Mouse (Mus musculus) kidney, postnatal 14 days (tissue): ENCODE measurements around the gene Cpsf4.
A peak's percentile ranks its signal among the peaks of the same experiment; 100 is the strongest.
"Not testable (repeated sequence)": the region's sequence is repeated elsewhere in the genome, so short reads cannot be mapped to it uniquely, and the experiment has no call there.

Experiments used
- DNase-seq: peaks from one replicate; pipeline ENCODE4 v3.0.0; 2022; ENCODE audit warnings: mixed read lengths

The Cpsf4 gene

DNA sequence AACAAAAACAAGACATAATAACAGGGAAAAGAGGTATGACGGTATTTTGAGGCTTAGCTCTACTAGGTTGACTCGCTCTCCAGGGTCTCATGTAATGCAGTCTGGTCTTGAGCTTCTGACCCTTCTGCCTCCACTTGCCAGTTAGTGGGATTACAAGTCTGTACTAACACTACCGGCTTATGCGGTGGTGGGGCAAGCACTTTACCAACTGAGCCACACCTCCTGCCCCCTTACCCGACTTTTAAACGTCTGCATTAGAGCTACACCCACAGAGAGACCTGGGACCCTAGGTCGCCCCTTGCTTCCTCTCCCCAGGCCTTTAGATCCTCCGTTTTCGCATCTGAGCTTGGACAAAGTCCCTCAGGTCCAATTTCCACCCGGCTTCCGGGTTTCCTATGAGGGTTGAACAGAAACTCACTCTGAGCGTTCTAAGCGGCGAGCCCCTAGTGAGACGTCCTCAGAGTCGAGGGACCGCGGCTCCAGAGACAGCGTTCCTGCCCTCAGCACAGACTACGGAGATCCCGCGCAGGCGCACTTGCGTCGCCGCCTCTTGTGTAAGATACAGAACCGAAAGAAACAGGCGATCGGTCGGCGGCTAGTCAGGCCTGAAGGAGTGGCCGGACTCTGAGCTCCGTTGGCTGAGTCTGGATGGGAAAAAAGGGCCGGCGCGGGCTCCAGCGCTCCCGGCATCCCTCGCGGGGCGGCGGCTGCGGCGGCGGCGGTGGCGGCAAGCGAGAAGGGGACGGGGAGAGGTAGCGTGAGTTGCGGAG is at the start of gene Cpsf4, which contains the start of gene Ptcd1:
Gene Cpsf4 (plus strand): TSS at position 678 of the 770 bp plus-strand sequence.
Gene Ptcd1 (minus strand): TSS at position 573 of the 770 bp plus-strand sequence.
- peak; percentile 99 for DNase-seq

DNA sequence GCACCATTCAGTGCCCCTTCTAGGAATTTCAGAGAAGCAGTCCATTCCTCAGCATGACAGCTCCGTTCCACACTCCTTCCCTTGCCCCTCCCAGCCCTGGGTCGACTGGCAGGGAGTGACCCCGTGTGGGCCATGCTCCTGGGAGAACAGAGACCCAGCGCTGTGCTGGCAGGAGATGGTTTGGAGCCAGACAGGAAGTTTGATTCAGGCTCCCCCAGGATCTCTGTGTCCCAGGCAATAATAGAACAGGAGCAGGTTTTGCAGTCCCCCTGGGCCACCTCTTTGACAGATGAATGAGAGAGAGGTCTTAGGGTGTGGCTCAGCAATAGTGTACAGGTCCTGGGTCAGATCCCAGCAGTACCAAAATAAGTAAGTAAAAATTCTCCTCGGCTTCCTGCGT is 49.0 kb upstream of the Cpsf4 start:
- peak; percentile 30 for DNase-seq

DNA sequence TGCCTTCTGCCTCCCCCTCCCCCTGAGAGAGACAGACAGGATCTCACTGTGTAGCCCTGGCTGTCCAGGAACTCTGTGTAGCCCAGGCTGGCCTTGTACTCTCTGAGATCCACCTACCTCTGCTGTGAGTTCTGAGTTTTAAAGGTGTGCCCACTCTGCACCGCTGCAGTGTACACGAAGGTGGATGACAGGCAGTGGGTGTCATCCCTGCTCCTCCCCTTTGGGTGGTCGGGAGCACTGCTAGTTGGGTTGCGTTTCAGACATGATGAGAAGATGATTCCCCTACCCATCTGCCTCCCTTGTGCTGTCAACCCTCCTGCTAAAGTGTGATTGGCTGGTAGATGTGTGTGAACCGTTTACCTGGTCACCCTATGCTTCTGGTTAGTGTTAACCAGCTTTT is 48.6 kb upstream of the Cpsf4 start:
- DNase-seq: no peak

DNA sequence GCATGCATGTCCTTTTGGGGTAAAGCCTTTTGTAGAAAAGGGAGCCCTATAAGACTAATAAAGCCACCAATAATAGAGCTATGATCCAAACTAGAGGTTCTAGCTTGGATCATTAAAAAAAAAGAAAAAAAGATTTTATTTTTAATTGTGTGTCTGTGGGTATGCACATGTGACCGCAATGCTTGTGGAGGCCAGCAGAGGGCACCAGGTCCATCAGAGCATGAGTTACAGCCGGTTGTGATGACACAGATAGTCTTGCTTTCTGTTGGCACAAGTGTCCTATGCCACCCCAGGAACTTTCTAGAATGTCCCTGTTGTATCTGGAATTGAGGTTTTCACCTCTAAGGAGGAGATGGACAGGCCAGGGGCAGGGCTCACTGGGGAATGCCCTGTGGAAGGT is 47.6 kb upstream of the Cpsf4 start:
- no peak for DNase-seq

DNA sequence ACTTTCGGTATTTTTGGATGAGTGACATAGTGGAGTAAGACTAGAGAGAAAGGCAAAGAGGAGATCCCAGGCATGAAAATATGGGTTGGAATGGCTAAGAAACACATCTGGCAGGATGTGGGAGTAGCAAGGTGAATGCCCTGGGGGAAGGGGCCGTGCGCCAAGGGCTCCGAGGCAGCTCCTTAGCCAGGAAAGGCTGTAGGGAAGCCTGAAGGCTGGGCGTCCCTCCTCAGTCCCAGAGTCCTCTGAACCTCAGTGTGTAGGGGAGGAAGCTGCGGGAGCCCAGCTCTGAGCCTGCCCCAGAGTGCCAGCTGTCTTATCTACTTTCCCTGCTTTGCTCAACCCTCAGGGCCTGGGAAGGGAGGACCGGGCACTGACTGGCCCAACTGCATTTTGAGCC is 46.1 kb upstream of the Cpsf4 start:
- no peak for DNase-seq

DNA sequence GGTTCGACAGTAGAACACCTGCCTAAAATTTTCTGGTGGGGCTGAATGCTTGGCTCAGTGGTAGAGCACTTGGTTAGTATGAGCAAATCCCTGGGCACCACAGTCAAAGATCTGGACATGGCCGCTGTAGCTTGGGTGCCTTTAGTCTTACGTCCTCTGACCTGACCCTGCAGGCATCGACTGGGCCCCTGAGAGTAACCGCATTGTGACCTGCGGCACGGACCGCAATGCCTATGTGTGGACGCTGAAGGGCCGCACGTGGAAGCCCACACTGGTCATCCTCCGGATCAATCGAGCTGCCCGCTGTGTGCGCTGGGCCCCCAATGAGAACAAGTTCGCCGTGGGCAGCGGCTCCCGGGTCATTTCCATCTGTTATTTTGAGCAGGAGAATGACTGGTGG is 43.6 kb upstream of the Cpsf4 start:
- no peak for DNase-seq

DNA sequence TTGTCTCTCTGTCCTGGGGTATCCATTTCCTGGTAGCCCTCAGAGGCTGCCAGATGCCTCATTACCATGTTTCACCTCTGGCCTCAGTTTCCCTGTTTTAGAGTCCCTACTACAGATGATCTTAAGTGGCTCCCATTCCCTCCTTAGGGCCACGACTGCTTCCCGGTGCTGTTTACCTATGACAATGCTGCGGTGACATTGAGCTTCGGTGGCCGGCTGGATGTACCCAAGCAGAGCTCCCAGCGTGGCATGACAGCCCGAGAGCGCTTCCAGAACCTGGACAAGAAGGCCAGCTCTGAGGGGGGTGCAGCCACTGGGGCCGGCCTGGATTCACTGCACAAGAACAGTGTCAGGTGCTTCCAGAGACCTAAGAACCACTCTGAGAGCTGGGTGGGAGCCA is 40.4 kb upstream of the Cpsf4 start:
- no peak for DNase-seq

DNA sequence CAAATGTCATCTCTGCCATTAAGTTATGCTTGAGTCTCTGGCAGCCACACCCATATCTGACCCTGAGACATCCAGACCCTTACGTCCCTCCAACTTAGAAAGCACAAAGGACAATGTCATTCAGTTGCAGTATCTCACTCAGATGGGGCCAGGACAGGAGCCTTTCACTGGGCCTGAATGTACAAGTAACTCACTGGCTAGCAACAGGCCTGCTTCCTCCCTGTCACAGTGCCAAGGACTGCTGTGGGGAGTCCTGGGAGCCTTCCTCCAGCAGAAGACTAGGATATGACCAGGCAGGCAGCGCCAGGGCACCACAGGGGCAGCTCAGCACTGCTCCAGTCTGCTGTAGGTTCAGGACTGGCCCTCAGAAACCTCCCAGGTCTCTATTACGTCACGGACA is 37.9 kb upstream of the Cpsf4 start:
- DNase-seq: no peak

DNA sequence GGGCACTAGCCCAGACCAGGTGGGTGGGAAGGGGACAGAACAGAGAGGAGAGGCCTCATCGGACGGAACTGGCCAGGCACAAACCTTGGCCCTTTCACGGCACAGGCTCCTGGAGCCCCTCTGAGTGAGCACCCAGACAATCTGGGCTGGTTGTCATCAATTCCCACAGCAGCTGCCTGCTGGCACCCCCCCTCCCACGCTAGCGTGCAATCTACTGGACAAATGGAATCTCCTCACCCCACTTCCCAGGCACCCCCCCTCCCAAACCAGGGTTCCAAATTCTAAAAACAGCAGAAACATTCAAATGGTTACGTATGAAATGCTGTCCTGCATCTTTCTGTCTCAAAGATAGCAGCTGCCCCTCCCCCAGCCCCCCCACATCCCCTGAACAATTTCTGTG is 37.2 kb upstream of the Cpsf4 start:
- DNase-seq: not testable (repeated sequence)

DNA sequence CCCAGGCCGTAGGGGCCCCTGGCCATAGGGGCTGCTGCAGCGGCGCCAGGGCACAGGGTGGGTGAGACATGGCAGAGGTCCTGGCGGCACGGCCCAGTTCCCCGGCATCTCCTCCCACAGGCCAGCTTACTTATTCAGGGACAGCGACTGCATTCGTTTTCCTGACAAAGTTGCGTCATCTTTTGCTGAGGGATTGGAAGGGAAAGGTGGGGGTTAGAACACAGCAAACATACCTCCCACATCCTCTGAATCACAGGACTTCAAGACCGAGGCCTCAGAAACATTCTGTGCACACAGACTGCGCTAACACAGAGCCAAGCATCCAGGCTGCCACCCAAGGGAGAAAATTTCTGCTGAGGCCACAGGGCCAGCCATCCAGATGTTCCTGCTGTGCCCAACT is 36.8 kb upstream of the Cpsf4 start:
- no peak for DNase-seq

DNA sequence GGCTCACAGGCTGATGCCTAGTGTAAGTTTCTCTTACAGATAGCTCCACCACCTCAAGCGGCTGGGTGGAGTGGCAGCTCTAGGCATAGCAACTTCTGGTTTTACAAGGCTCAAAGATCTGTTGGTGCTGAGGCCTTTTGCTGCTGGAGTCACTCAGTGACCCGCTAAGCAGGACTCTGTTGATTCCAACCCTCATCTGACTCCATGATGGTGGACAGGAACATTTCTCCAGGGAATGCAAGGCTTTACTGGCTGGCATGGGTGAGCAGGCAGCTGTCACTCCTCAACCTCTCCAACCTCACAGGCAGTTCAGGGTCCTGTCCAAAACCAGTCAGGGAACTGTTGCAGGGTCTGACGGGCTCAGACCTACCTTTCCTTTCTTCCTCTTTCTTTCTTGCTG is 36.0 kb upstream of the Cpsf4 start:
- no peak for DNase-seq

DNA sequence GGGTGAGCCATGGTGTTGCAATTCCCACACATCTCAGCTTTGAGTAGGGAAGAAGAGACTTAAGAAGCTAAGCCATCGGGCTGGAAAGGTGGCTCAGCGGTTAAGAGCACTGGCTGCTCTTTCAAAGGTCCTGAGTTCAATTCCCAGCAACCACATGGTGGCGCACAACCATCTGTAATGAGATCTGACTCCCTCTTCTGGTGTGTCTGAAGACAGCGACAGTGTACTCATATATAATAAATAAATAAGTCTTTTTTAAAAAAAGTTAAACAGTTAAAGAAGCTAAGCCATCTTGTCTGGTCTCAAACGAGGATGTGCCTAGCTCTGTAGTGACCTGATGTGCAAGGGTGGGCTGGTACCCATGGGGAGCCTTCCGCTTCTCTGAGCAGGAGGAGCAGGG is 33.7 kb upstream of the Cpsf4 start:
- DNase-seq: not testable (repeated sequence)

DNA sequence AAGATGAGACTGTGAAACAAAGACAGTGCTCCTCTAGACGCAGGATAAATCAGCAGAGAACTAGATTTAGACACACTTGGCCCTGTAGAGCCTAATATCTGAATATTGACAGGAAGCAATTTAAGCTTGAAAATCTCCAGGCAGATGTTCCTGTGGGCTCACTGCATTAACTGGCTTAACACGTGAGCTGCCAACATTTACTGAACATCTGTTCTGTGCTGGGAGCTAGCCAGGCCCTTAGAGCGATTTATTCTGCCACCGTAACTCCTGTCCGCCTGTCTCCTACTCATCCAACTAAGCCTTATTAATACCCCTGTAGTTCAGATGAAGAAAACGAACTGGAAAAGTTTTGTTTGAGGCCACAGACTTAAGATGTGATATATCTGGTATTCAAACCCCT is 28.2 kb upstream of the Cpsf4 start:
- DNase-seq: no peak

DNA sequence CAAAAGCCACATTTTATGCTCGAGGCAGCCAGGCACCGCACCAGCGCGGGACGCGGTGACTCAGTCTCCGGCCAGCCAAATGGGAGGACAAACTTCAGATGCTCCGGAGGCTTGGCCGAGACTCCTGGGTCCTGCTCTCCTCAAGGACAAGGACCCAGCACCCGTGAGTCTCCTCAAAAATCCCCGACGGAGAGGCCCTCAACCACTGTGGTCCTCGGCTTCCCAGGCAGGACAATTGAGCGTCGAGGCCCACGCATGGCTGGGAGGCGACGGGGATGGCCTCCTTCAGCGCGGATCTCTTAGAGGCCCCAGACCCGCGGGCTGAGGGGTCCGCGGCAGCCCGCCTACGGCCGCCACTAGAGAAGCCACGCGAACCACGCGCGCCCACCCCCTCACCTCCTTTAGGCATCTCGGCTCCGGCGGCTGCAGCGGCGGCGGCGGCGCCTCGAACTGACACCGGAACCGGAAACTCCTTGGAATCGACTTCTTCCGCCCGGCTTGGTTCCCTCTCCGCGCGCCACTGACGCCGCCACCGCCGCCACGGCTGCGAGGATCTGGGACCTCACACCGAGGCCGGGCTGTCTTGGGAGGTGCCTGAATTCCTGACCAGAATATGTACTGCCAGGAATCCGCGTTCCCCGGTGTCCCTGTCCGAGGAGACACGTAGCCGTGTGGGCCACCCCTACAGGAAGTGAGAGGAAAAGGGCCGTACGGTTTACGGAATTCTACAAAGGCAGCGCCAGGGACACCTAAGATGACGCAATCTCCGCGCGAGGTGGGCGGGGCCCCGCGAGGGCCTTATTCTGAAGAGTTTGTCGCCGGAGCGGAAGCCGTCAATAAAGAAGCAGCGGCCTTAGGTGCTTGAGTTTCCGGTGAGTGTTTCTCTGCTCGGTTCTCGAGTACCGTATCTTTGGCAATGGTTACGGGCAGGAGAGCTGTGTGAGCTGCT is 27.2 kb upstream of the Cpsf4 start, which contains the start of the genes Pdap1 and Bud31:
Gene Pdap1 (minus strand): TSS at position 668 of the 949 bp plus-strand sequence.
Gene Bud31 (plus strand): TSS at position 792 of the 949 bp plus-strand sequence.
- peak; percentile 95 for DNase-seq

DNA sequence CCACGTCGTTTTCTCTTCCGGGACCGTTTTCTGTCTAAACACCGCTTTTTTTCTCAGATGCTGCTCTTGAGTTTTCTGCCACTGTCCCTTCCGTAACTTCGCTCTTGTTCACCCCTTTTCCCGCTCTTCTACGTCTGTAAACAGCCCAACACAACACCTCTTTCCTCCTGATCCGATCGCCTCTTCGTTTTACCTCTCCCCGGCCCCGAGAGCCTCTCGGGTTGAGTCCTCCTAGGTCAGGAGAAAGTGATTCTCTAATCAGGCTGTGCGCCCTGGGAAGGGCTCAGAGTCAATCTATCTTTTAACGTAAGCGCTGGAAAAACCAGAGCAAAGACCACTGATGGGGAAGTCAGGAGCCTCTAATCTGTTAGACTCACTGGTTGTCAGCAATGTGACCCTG is 26.4 kb upstream of the Cpsf4 start:
- DNase-seq: no peak

DNA sequence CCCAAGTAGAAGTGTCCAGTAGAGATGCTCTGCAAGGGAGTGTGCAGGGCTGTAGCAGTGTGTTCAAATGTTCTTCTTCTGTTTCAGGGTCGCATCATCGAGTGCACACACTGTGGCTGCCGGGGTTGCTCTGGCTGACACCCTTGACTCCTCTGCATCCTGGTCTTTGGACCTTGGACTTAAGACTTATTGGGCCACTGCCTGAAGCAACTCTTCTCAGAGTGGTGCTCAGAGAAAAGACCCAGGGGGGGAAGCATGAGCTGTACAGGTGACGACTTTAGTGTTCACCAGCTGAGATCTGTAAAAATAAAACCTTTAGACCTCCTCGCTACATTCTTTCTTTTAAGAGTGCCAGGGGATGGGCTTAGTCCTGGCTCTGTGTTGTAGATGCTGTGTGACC is 19.3 kb upstream of the Cpsf4 start:
- peak; percentile 44 for DNase-seq

DNA sequence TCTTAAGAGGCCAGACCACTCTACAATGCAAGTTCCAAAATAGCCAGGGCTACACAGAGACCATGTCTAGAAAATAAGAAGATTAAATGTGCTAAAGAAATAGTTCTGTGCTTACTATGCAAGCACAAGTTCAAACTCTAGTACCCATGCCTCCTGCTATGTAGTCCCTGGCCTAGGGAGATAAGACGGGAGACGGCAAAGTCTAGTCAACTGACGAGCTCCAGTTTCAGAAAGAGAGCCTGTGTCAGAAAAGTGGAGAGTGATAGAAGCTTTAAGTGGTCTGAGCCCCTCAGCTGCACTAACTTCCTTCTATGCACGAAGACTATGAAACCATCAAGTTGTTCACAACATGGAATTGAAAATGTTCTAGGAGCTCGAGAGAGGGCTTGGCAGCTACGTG is 17.7 kb upstream of the Cpsf4 start:
- DNase-seq: no peak

DNA sequence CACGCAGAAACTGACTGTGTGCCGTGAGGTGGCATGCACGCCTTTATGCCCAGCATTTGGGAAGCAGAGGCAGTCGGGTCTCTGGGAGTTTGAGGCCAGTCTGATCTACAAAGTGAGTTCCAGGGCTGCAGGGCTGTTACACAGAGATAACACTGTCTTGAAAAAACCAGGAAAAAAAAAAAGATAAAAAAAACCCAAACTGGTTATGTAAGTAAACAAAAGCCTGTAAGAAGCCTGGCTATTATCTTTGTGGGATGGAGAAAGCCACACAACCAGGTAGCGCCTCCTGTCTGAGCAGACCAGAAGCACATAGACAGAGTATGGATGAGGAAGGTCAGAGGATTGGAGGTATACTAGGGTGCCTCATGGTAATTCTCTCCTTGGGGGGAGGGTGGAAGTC is 14.3 kb upstream of the Cpsf4 start:
- no peak for DNase-seq

DNA sequence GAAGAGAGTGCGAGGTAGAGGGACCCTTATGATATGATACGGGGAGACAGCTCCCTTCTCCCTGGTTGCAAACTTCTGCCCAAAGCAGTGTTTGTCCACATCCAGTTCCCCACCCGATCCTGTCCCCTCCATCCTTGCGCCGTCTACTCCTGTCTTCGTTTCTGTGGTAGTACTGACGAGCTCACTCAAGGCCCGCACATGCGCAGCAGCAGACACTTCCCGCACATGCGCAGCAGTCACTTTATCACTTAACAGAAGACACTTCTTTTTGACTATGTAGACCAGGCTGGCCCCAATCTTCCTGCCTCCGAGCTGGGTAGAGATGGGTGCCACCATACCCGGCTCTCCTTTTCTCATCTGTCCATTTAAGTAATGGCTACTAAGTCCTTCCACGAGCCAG is 5.7 kb upstream of the Cpsf4 start:
- no peak for DNase-seq

DNA sequence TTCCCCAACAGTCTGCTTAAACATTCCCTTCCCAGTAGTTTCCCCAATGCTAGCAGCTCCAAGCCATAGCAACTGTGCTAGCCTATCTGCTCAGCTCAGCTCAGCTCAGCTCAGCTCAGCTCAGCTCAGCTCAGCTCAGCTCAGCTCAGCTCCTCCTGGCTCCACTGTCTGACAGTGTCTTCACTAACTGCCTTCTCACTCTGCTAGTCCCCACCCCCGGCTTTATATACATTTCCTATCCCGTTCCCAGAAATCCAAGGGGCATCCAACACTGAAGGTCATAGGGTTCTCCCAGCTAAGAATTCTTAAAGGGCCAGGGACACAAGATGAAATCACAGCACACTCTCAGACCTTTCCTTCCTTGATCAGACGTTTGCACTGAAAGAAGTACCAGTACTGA is 2.3 kb upstream of the Cpsf4 start:
- DNase-seq: peak; percentile 24

DNA sequence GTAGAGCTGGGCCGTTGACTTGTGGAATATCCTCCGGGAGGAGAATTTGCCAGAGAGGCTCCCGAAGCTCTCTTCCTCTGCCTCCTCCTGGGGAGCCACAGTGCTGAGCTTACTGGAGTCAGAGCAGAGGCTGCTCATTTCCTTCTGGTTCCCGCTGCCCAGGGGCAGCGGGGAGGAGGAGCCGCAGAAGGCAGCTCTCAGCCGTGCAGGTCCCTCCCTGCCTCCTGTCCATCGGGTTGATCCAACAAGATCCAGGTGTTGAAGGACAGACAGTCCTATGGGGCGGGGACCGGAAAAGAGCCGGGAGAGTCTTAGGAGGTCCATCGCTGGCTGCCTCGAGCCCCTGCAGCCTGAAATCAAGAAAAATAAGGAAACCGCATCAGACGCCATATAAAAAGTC is 1.8 kb upstream of the Cpsf4 start:
- DNase-seq: no peak

DNA sequence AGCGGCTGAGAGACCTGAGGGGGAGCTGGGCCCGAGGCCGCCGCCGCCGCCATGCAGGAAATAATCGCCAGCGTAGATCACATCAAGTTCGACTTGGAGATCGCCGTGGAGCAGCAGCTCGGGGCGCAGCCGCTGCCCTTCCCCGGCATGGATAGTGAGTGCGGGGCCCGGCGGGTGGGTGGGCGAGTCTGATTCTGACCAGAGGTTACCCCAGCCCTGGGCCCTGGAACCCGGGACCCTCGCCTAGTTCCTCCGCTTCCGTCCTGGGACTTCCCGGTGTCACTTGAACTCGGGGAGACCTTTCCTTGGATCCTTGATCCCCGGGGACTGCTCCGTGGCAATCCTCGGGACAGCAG is 271 bp downstream of the Cpsf4 start:
- DNase-seq: no peak

DNA sequence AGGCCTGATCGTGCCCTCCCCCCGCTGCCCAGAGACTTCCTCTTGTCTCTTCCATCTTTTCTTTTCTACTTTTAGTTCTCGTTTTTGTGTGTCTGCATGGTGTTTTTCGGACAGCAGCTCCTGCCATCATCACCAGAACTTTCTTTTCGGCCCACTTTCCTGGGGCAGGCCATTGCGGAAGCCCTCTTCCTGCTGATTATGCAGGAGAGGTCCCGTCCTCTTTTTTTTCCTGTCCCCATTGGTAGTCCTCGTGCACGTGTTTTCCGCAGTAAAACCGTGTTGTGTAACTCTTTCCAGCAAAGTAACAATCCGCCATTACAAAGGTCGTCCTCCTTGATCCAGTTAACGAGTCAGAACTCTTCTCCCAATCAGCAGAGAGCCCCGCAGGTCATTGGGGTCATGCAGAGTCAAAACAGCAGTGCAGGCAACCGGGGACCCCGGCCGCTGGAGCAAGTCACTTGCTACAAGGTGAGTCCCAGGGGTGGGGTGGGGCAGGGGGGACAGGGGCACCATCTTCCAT is 11.5 kb downstream of the Cpsf4 start:
- no peak for DNase-seq

DNA sequence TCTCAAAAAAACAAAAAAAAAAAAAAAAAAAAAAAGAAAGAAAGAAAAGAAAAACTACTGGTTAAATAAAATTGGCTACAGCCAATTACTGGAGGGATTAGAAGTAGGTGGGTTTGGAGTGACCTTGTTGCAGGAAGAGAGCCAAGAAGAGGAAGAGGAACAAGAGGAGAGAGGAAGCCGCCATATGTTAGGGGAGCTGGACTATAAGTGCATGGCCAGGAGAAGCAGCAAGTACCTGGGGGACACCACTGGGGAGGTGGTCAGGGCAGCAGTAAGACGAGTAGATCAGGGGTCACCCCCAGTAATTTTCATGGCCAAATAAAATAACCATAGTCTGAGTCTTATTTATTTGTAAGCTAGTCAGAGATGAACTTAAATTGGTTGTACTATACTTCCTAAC is 18.2 kb downstream of the Cpsf4 start:
- no peak for DNase-seq
